9 mouse cellular contexts compared by ENCODE assay signal in the genomic region with DNA sequence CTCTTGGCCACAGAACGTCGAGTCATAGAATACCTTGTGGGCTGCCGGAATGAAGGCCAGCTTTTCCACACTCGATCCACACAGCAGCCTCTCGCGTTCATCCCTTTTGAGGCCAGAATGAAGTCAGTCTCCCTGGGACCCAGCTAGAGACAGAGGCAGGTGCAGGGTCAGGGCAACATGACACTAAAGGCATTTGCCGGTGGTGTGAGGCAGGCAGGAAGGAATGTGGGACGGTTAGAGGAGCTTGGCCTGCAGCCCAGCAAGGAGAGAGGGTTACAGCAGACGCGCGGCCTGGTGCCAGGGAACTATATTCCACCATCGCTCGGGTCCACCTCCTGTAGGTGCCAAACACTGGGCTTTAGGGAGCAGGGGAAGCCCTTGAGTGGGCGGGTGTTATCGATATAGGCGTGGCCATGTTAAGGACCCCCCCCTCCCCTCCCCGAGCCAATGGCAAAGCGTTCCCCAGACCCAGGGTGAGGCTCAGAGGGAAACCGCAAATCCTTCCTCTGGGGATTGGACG. TPM values are rescaled to one million over a fixed set of nuclear protein-coding genes. Genes with fewer than 3 reads are reported as not detected.
DNase-seq lines count a peak whose midpoint lies in the region; ATAC-seq and TF ChIP-seq lines count a peak whose summit lies in the region.
"Had no signal": no experiment of that assay in that cellular context is flagged by ENCODE, and none has a peak within 500 bp of the region (broad histone marks: within the 10 kb centered on the region; RNA-seq: fewer than 3 reads in every experiment).

No protein-coding gene starts in this region.

- no peak overlapping the region for H3K27ac ChIP-seq in MEL (ENCODE audit: control insufficient read depth, low read depth, low read length)
- H3K27ac ChIP-seq in forebrain, embryonic 16.5 days (ENCODE audit: low read length), result no peak overlapping the region
- H3K27ac ChIP-seq in hindbrain, embryonic 13.5 days, result no peak overlapping the region; the same call in 1 of the 2 replicates
- peak overlapping the region; percentile 84 for H3K27ac ChIP-seq in lung, embryonic 14.5 days (ENCODE audit: low read depth)
- peak overlapping the region; percentile 35 for H3K27ac ChIP-seq in stomach, postnatal 0 days (replicated peaks)

- no peaks in the 10 kb centered on the region for H3K27me3 ChIP-seq in MEL (ENCODE audit: control insufficient read depth in 1 of 2, insufficient read depth in 2 of 2, low read length in 2 of 2)
- no peaks in the 10 kb centered on the region for H3K27me3 ChIP-seq in forebrain, embryonic 16.5 days (replicated peaks; ENCODE audit: control insufficient read depth, insufficient read depth, low read length)
- peaks cover 8% of the 10 kb centered on the region for H3K27me3 ChIP-seq in hindbrain, embryonic 13.5 days
- no peaks in the 10 kb centered on the region for H3K27me3 ChIP-seq in lung, embryonic 14.5 days (ENCODE audit: insufficient read depth, low read length)
- no peaks in the 10 kb centered on the region for H3K27me3 ChIP-seq in stomach, postnatal 0 days (ENCODE audit: control insufficient read depth, insufficient read depth, low read length)

- 0 out of 2 replicates have a peak overlapping the region, but pooled peaks have one; percentile 9 for H3K4me2 ChIP-seq in forebrain, embryonic 16.5 days (ENCODE audit: low read length)
- H3K4me2 ChIP-seq in hindbrain, embryonic 13.5 days, result no peak overlapping the region
- H3K4me2 ChIP-seq in lung, embryonic 14.5 days, result peak overlapping the region; percentile 25; the same call in 1 of the 2 replicates
- peak overlapping the region; percentile 29 for H3K4me2 ChIP-seq in stomach, postnatal 0 days (replicated peaks; ENCODE audit: low read depth)

- H3K4me1 ChIP-seq in MEL (ENCODE audit: control insufficient read depth in 1 of 2, insufficient read depth in 2 of 2, low read length in 2 of 2), result peaks cover 3 to 17% of the 10 kb centered on the region in 2 experiments; a peak in 3 of 4 replicates
- peaks cover 8% of the 10 kb centered on the region for H3K4me1 ChIP-seq in forebrain, embryonic 16.5 days (replicated peaks; ENCODE audit: control insufficient read depth, insufficient read depth, low read length)
- H3K4me1 ChIP-seq in hindbrain, embryonic 13.5 days (replicated peaks), result peaks cover 11% of the 10 kb centered on the region
- peaks cover 5% of the 10 kb centered on the region for H3K4me1 ChIP-seq in lung, embryonic 14.5 days (ENCODE audit: insufficient read depth)
- no peaks in the 10 kb centered on the region for H3K4me1 ChIP-seq in stomach, postnatal 0 days (replicated peaks; ENCODE audit: control insufficient read depth, insufficient read depth)

- peak overlapping the region; percentile 41 to 51 for H3K4me3 ChIP-seq in MEL (ENCODE audit: control insufficient read depth in 1 of 2, insufficient read depth in 1 of 2, low read depth in 2 of 2, low read length in 2 of 2)
- H3K4me3 ChIP-seq in forebrain, embryonic 16.5 days (replicated peaks; ENCODE audit: low read length), result no peak overlapping the region
- H3K4me3 ChIP-seq in hindbrain, embryonic 13.5 days, result no peak overlapping the region
- no peak overlapping the region for H3K4me3 ChIP-seq in lung, embryonic 14.5 days (ENCODE audit: low read depth, low read length)
- H3K4me3 ChIP-seq in stomach, postnatal 0 days (ENCODE audit: low read depth, low read length), result no peak overlapping the region

- no peak for TF ChIP-seq POLR2A in MEL (IDR thresholded peaks at IDR 0.05; ENCODE audit: control insufficient read depth in 1 of 2, insufficient read depth in 1 of 2, low read depth in 1 of 2, low read length in 2 of 2, poor library complexity in 1 of 2)

- H3K36me3 ChIP-seq in MEL (ENCODE audit: control insufficient read depth in 1 of 2, insufficient read depth in 2 of 2, low read length in 2 of 2), result peaks cover 0 to 8% of the 10 kb centered on the region in 2 experiments; a peak in 2 of 4 replicates
- H3K36me3 ChIP-seq in forebrain, embryonic 16.5 days (ENCODE audit: control insufficient read depth, insufficient read depth), result no peaks in the 10 kb centered on the region
- no peaks in the 10 kb centered on the region for H3K36me3 ChIP-seq in hindbrain, embryonic 13.5 days
- H3K36me3 ChIP-seq in lung, embryonic 14.5 days (ENCODE audit: insufficient read depth), result no peaks in the 10 kb centered on the region
- no peaks in the 10 kb centered on the region for H3K36me3 ChIP-seq in stomach, postnatal 0 days (ENCODE audit: control insufficient read depth, insufficient read depth, low read length)

- 13% methylated on average over 20 of the region's 20 CpGs for WGBS in forebrain, embryonic 16.5 days
- 16% methylated on average over 20 of the region's 20 CpGs for WGBS in hindbrain, embryonic 13.5 days
- WGBS in lung, embryonic 14.5 days, result 9% methylated on average over 20 of the region's 20 CpGs
- WGBS in stomach, postnatal 0 days, result 10% methylated on average over 20 of the region's 20 CpGs

- peak overlapping the region; percentile 41; the same call in 1 of the 2 replicates for H3K9ac ChIP-seq in MEL (ENCODE audit: control insufficient read depth, low read depth, low read length, poor library complexity, severe bottlenecking)
- H3K9ac ChIP-seq in forebrain, embryonic 16.5 days (replicated peaks; ENCODE audit: low read depth, low read length), result no peak overlapping the region
- H3K9ac ChIP-seq in hindbrain, embryonic 13.5 days, result no peak overlapping the region
- H3K9ac ChIP-seq in lung, embryonic 14.5 days, result no peak overlapping the region
- no peak overlapping the region for H3K9ac ChIP-seq in stomach, postnatal 0 days (ENCODE audit: low read length)

- no peak for TF ChIP-seq RAD21 in MEL (IDR thresholded peaks at IDR 0.05; ENCODE audit: low read depth, low read length)

- peak; percentile 76 for DNase-seq in MEL (ENCODE audit: low read depth, low spot score)
- peak; percentile 80 for DNase-seq in adrenal gland, postnatal 25 days
- DNase-seq in lung, embryonic 14.5 days, result peak; percentile 74
- DNase-seq in stomach, postnatal 0 days (ENCODE audit: low spot score), result peak; percentile 68
- DNase-seq in c-Kit-positive CD71-positive TER-119-positive erythroid progenitor cells, embryonic 14.5 days (ENCODE audit: low spot score), result no peak
- no peak for DNase-seq in left cerebral cortex, adult 8-10 months (ENCODE audit: low spot score in 2 of 2)

- H3K9me3 ChIP-seq in MEL (replicated peaks; ENCODE audit: insufficient read depth, low read length), result no peaks in the 10 kb centered on the region
- no peaks in the 10 kb centered on the region for H3K9me3 ChIP-seq in forebrain, embryonic 16.5 days (ENCODE audit: control insufficient read depth, low read length)
- H3K9me3 ChIP-seq in hindbrain, embryonic 13.5 days, result no peaks in the 10 kb centered on the region
- no peaks in the 10 kb centered on the region for H3K9me3 ChIP-seq in lung, embryonic 14.5 days (ENCODE audit: low read depth, low read length)
- H3K9me3 ChIP-seq in stomach, postnatal 0 days (ENCODE audit: control insufficient read depth, low read length), result no peaks in the 10 kb centered on the region

- no peaks in the 10 kb centered on the region for H3K79me2 ChIP-seq in MEL (ENCODE audit: control insufficient read depth, insufficient read depth, low read length, poor library complexity)

- TF ChIP-seq CTCF in MEL (IDR thresholded peaks at IDR 0.05 in 2 of 3, conservative IDR thresholded peaks at IDR 0.05 in 1 of 3; ENCODE audit: control insufficient read depth in 1 of 3, insufficient read depth in 1 of 3, low read depth in 2 of 3, low read length in 3 of 3, poor library complexity in 1 of 3, severe bottlenecking in 1 of 3), result no peak
- no peak for TF ChIP-seq CTCF in lung, embryonic 14.5 days (IDR thresholded peaks at IDR 0.05; ENCODE audit: low read depth)
- no peak for TF ChIP-seq CTCF in stomach, postnatal 0 days (IDR thresholded peaks at IDR 0.05; ENCODE audit: low read depth)

- TF ChIP-seq EP300 in MEL (IDR thresholded peaks at IDR 0.05; ENCODE audit: low read depth in 1 of 2, low read length in 2 of 2), result no peak
- TF ChIP-seq EP300 in stomach, postnatal 0 days (optimal IDR thresholded peaks at IDR 0.05), result no peak

- ATAC-seq in forebrain, embryonic 16.5 days, result no peak
- peak; percentile 43; the same call in 1 of the 2 replicates for ATAC-seq in hindbrain, embryonic 13.5 days (ENCODE audit: low FRiP score)
- ATAC-seq in lung, embryonic 14.5 days (ENCODE audit: insufficient read depth), result peak; percentile 79
- ATAC-seq in stomach, postnatal 0 days (ENCODE audit: low FRiP score, low TSS enrichment), result no peak

RNA-seq across cellular contexts. Expression of a gene that starts 11.3 kb away (rescaled TPM):
- not detected in 2 replicates for total RNA-seq in MEL (2012; rRNA removed)
- not detected for polyA plus RNA-seq in MEL (2012; ENCODE audit: insufficient read depth in 1 of 2, insufficient read length in 2 of 2, low read depth in 1 of 2, low replicate concordance in 2 of 2, missing spikeins in 1 of 2)
- not detected in 2 replicates for total RNA-seq in adrenal gland, postnatal 25 days (2021)
- polyA plus RNA-seq in forebrain, embryonic 16.5 days (2015; fragmentation: Nextera tagmentation; extraction: Ambion mirVana), result not detected in 2 replicates
- polyA plus RNA-seq in hindbrain, embryonic 13.5 days (2015; fragmentation: Nextera tagmentation; extraction: Ambion mirVana), result not detected in 2 replicates
- polyA plus RNA-seq in lung, embryonic 14.5 days (2014; fragmentation: Nextera tagmentation; extraction: Ambion mirVana), result not detected in 2 replicates
- not detected in 2 replicates for polyA plus RNA-seq in stomach, postnatal 0 days (2015; fragmentation: Nextera tagmentation; extraction: Ambion mirVana)
- total RNA-seq in left cerebral cortex, adult 8-10 months (2022), result not detected
- polyA plus RNA-seq: spleen, adult 2 months had no signal

RNA-seq across cellular contexts. Expression of a gene that starts 26.6 kb away (rescaled TPM):
- total RNA-seq in MEL (2012; rRNA removed), result under 0.01 and 0.07 TPM in 2 replicates
- polyA plus RNA-seq in MEL (2012; ENCODE audit: insufficient read depth in 1 of 2, insufficient read length in 2 of 2, low read depth in 1 of 2, low replicate concordance in 2 of 2, missing spikeins in 1 of 2), result under 1 TPM in 1 of 2 experiments, not detected in 1; 0.08 TPM
- 2.8 and 4.3 TPM in 2 replicates for total RNA-seq in adrenal gland, postnatal 25 days (2021)
- 1.6 and 1.7 TPM in 2 replicates for polyA plus RNA-seq in forebrain, embryonic 16.5 days (2015; fragmentation: Nextera tagmentation; extraction: Ambion mirVana)
- polyA plus RNA-seq in hindbrain, embryonic 13.5 days (2015; fragmentation: Nextera tagmentation; extraction: Ambion mirVana), result 1.9 and 2.3 TPM in 2 replicates
- polyA plus RNA-seq in lung, embryonic 14.5 days (2014; fragmentation: Nextera tagmentation; extraction: Ambion mirVana), result 33.6 and 37.3 TPM in 2 replicates
- 28.1 and 28.4 TPM in 2 replicates for polyA plus RNA-seq in stomach, postnatal 0 days (2015; fragmentation: Nextera tagmentation; extraction: Ambion mirVana)
- 10 to 100 TPM; 26.2 to 34.1 (median 29.1) TPM for total RNA-seq in left cerebral cortex, adult 8-10 months (2022)

RNA-seq across cellular contexts. Expression of a gene that starts 51.0 kb away (rescaled TPM):
- total RNA-seq in MEL (2012; rRNA removed), result 24.9 and 25.7 TPM in 2 replicates
- 10 to 100 TPM in 1 of 2 experiments, not detected in 1; 55.6 TPM for polyA plus RNA-seq in MEL (2012; ENCODE audit: insufficient read depth in 1 of 2, insufficient read length in 2 of 2, low read depth in 1 of 2, low replicate concordance in 2 of 2, missing spikeins in 1 of 2)
- total RNA-seq in adrenal gland, postnatal 25 days (2021), result 58.7 and 59.3 TPM in 2 replicates
- 34.6 and 36.0 TPM in 2 replicates for polyA plus RNA-seq in forebrain, embryonic 16.5 days (2015; fragmentation: Nextera tagmentation; extraction: Ambion mirVana)
- 28.4 and 33.0 TPM in 2 replicates for polyA plus RNA-seq in hindbrain, embryonic 13.5 days (2015; fragmentation: Nextera tagmentation; extraction: Ambion mirVana)
- 34.7 and 36.3 TPM in 2 replicates for polyA plus RNA-seq in lung, embryonic 14.5 days (2014; fragmentation: Nextera tagmentation; extraction: Ambion mirVana)
- 21.7 and 22.3 TPM in 2 replicates for polyA plus RNA-seq in stomach, postnatal 0 days (2015; fragmentation: Nextera tagmentation; extraction: Ambion mirVana)
- 10 to 100 TPM; 26.8 to 33.5 (median 30.9) TPM for total RNA-seq in left cerebral cortex, adult 8-10 months (2022)

RNA-seq across cellular contexts. Expression of a gene that starts 53.6 kb away (rescaled TPM):
- 0.65 and 1.3 TPM in 2 replicates for total RNA-seq in MEL (2012; rRNA removed)
- polyA plus RNA-seq in MEL (2012; ENCODE audit: insufficient read depth in 1 of 2, insufficient read length in 2 of 2, low read depth in 1 of 2, low replicate concordance in 2 of 2, missing spikeins in 1 of 2), result under 1 TPM in 1 of 2 experiments, not detected in 1; 0.96 TPM
- total RNA-seq in adrenal gland, postnatal 25 days (2021), result 0.71 and 0.88 TPM in 2 replicates
- 1.1 and 1.8 TPM in 2 replicates for polyA plus RNA-seq in forebrain, embryonic 16.5 days (2015; fragmentation: Nextera tagmentation; extraction: Ambion mirVana)
- polyA plus RNA-seq in hindbrain, embryonic 13.5 days (2015; fragmentation: Nextera tagmentation; extraction: Ambion mirVana), result 0.78 and 0.91 TPM in 2 replicates
- polyA plus RNA-seq in lung, embryonic 14.5 days (2014; fragmentation: Nextera tagmentation; extraction: Ambion mirVana), result 0.92 and 2.3 TPM in 2 replicates
- polyA plus RNA-seq in stomach, postnatal 0 days (2015; fragmentation: Nextera tagmentation; extraction: Ambion mirVana), result 0.30 and 0.42 TPM in 2 replicates
- under 1 TPM; 0.23 to 0.55 (median 0.42) TPM for total RNA-seq in left cerebral cortex, adult 8-10 months (2022)

Comparison
In these comparisons a context has a peak if more than half of its experiments do, and no peak if none do; other contexts are left out.
1. DNase-seq: peak in MEL (single experiment), adrenal gland, postnatal 25 days (single experiment), lung, embryonic 14.5 days (single experiment) and stomach, postnatal 0 days (single experiment); none in c-Kit-positive CD71-positive TER-119-positive erythroid progenitor cells, embryonic 14.5 days (single experiment) and left cerebral cortex, adult 8-10 months (0 of 2).
2. H3K27ac ChIP-seq: peak in lung, embryonic 14.5 days (single experiment) and stomach, postnatal 0 days (single experiment); none in MEL (single experiment), forebrain, embryonic 16.5 days (single experiment) and hindbrain, embryonic 13.5 days (single experiment).
3. H3K4me3 ChIP-seq: peak in MEL (2 of 2); none in forebrain, embryonic 16.5 days (single experiment), hindbrain, embryonic 13.5 days (single experiment), lung, embryonic 14.5 days (single experiment) and stomach, postnatal 0 days (single experiment).
4. ATAC-seq: peak in hindbrain, embryonic 13.5 days (single experiment) and lung, embryonic 14.5 days (single experiment); none in forebrain, embryonic 16.5 days (single experiment) and stomach, postnatal 0 days (single experiment).